Mouse (Mus musculus): ENCODE measurements at regions not wholly inside any gene's neighbourhood (a gene's known extent, or its start where the extent isn't known, plus 50 kb on each side); places are given as distances from the start of the nearest gene placed in this dataset.

- no peak overlapping the region for H3K9ac ChIP-seq (ENCODE audit: low read depth, low read length)
- H3K27ac ChIP-seq (ENCODE audit: low read depth, low read length) = no peak overlapping the region
- H3K36me3 ChIP-seq (ENCODE audit: control insufficient read depth, insufficient read depth, low read length) = no peaks in the 10 kb centered on the region
- H3K4me3 ChIP-seq (ENCODE audit: low read depth, low read length) = no peak overlapping the region
- H3K4me1 ChIP-seq (replicated peaks; ENCODE audit: control insufficient read depth, insufficient read depth, low read length) = no peaks in the 10 kb centered on the region
- H3K9me3 ChIP-seq (ENCODE audit: control insufficient read depth, low read length) = no peaks in the 10 kb centered on the region
- ATAC-seq (replicated peaks; ENCODE audit: low FRiP score) (no peak), DNase-seq (ENCODE audit: low spot score) (no peak)
- no peaks in the 10 kb centered on the region for H3K27me3 ChIP-seq (replicated peaks; ENCODE audit: control insufficient read depth, insufficient read depth, low read length)
- no peak overlapping the region for H3K4me2 ChIP-seq
- WGBS = 78% methylated on average over 3 of the region's 3 CpGs
These were observed 145.7 kb upstream of the Cdh13 start for GRCm38 (mm10) chr8:118137846-118138245.

- no peaks in the 10 kb centered on the region for H3K27me3 ChIP-seq (replicated peaks; ENCODE audit: control insufficient read depth, insufficient read depth, low read length)
- H3K9me3 ChIP-seq (ENCODE audit: control insufficient read depth, low read length) = 0 out of 2 replicates have a peak, but pooled peaks cover 3% of the 10 kb centered on the region
- H3K4me3 ChIP-seq (ENCODE audit: low read depth, low read length) = no peak overlapping the region
- no peaks in the 10 kb centered on the region for H3K4me1 ChIP-seq (replicated peaks; ENCODE audit: control insufficient read depth, insufficient read depth, low read length)
- ATAC-seq (replicated peaks; ENCODE audit: low FRiP score) = no peak
- no peak overlapping the region for H3K9ac ChIP-seq (ENCODE audit: low read depth, low read length)
- no peaks in the 10 kb centered on the region for H3K36me3 ChIP-seq (ENCODE audit: control insufficient read depth, insufficient read depth, low read length)
- no peak overlapping the region for H3K4me2 ChIP-seq
- DNase-seq (ENCODE audit: low spot score) = no peak
- 72% methylated on average over 7 of the region's 7 CpGs for WGBS
- H3K27ac ChIP-seq (ENCODE audit: low read depth, low read length) = no peak overlapping the region
These were observed 158.5 kb upstream of the Cdh13 start for GRCm38 (mm10) chr8:118124993-118125392.

GRCm38 (mm10) chr8:118114253-118114652 is 169.3 kb upstream of the Cdh13 start:
- Histone ChIP-seq H3K4me1 (replicated peaks; ENCODE audit: control insufficient read depth, insufficient read depth, low read length) (no peaks in the 10 kb centered on the region), H3K27ac (ENCODE audit: low read depth, low read length) (no peak overlapping the region), H3K27me3 (replicated peaks; ENCODE audit: control insufficient read depth, insufficient read depth, low read length) (no peaks in the 10 kb centered on the region), H3K4me2 (no peak overlapping the region), H3K4me3 (ENCODE audit: low read depth, low read length) (no peak overlapping the region), H3K9ac (ENCODE audit: low read depth, low read length) (no peak overlapping the region), H3K9me3 (ENCODE audit: control insufficient read depth, low read length) (peaks cover 3% of the 10 kb centered on the region; the same call in 1 of the 2 replicates), H3K36me3 (ENCODE audit: control insufficient read depth, insufficient read depth, low read length) (no peaks in the 10 kb centered on the region)
- ATAC-seq (replicated peaks; ENCODE audit: low FRiP score) (no peak), DNase-seq (ENCODE audit: low spot score) (no peak)
- WGBS = 67% methylated on average over 8 of the region's 8 CpGs

- WGBS = 82% methylated on average over 14 of the region's 14 CpGs
- H3K4me1 ChIP-seq (replicated peaks; ENCODE audit: control insufficient read depth, insufficient read depth, low read length) = no peaks in the 10 kb centered on the region
- H3K4me2 ChIP-seq = no peak overlapping the region
- DNase-seq (ENCODE audit: low spot score) (no peak), ATAC-seq (replicated peaks; ENCODE audit: low FRiP score) (no peak)
- no peaks in the 10 kb centered on the region for H3K36me3 ChIP-seq (ENCODE audit: control insufficient read depth, insufficient read depth, low read length)
- H3K9me3 ChIP-seq (ENCODE audit: control insufficient read depth, low read length) = no peaks in the 10 kb centered on the region
- no peak overlapping the region for H3K27ac ChIP-seq (ENCODE audit: low read depth, low read length)
- no peak overlapping the region for H3K9ac ChIP-seq (ENCODE audit: low read depth, low read length)
- H3K4me3 ChIP-seq (ENCODE audit: low read depth, low read length) = no peak overlapping the region
- H3K27me3 ChIP-seq (replicated peaks; ENCODE audit: control insufficient read depth, insufficient read depth, low read length) = no peaks in the 10 kb centered on the region
These were observed 179.0 kb upstream of the Cdh13 start for GRCm38 (mm10) chr8:118104464-118105050.

- no peak for DNase-seq (ENCODE audit: low spot score)
- no peak for ATAC-seq (replicated peaks; ENCODE audit: low FRiP score)
- Histone ChIP-seq H3K4me3 (ENCODE audit: low read depth, low read length) (no peak overlapping the region), H3K36me3 (ENCODE audit: control insufficient read depth, insufficient read depth, low read length) (no peaks in the 10 kb centered on the region), H3K27ac (ENCODE audit: low read depth, low read length) (no peak overlapping the region), H3K9me3 (ENCODE audit: control insufficient read depth, low read length) (no peaks in the 10 kb centered on the region), H3K4me2 (no peak overlapping the region), H3K9ac (ENCODE audit: low read depth, low read length) (no peak overlapping the region), H3K27me3 (replicated peaks; ENCODE audit: control insufficient read depth, insufficient read depth, low read length) (no peaks in the 10 kb centered on the region), H3K4me1 (replicated peaks; ENCODE audit: control insufficient read depth, insufficient read depth, low read length) (no peaks in the 10 kb centered on the region)
- 81% methylated on average over 8 of the region's 8 CpGs for WGBS
These were observed 182.2 kb upstream of the Cdh13 start for GRCm38 (mm10) chr8:118101346-118101745.

- Histone ChIP-seq H3K36me3 (ENCODE audit: control insufficient read depth, insufficient read depth, low read length) (no peaks in the 10 kb centered on the region), H3K4me1 (replicated peaks; ENCODE audit: control insufficient read depth, insufficient read depth, low read length) (no peaks in the 10 kb centered on the region), H3K9me3 (ENCODE audit: control insufficient read depth, low read length) (no peaks in the 10 kb centered on the region), H3K27me3 (replicated peaks; ENCODE audit: control insufficient read depth, insufficient read depth, low read length) (no peaks in the 10 kb centered on the region), H3K27ac (ENCODE audit: low read depth, low read length) (no peak overlapping the region), H3K4me2 (no peak overlapping the region), H3K4me3 (ENCODE audit: low read depth, low read length) (no peak overlapping the region), H3K9ac (ENCODE audit: low read depth, low read length) (no peak overlapping the region)
- WGBS = 50% methylated on average over 5 of the region's 5 CpGs
- DNase-seq (ENCODE audit: low spot score) (no peak), ATAC-seq (replicated peaks; ENCODE audit: low FRiP score) (no peak)
These were observed 220.8 kb upstream of the Cdh13 start for GRCm38 (mm10) chr8:118062736-118063135.

- no peak overlapping the region for H3K4me2 ChIP-seq
- H3K9me3 ChIP-seq (ENCODE audit: control insufficient read depth, low read length) = peaks cover 2% of the 10 kb centered on the region; the same call in 1 of the 2 replicates
- H3K4me3 ChIP-seq (ENCODE audit: low read depth, low read length) = no peak overlapping the region
- H3K4me1 ChIP-seq (replicated peaks; ENCODE audit: control insufficient read depth, insufficient read depth, low read length) = no peaks in the 10 kb centered on the region
- 80% methylated on average over 6 of the region's 6 CpGs for WGBS
- ATAC-seq (replicated peaks; ENCODE audit: low FRiP score) (no peak), DNase-seq (ENCODE audit: low spot score) (no peak)
- H3K36me3 ChIP-seq (ENCODE audit: control insufficient read depth, insufficient read depth, low read length) = no peaks in the 10 kb centered on the region
- no peak overlapping the region for H3K9ac ChIP-seq (ENCODE audit: low read depth, low read length)
- H3K27me3 ChIP-seq (replicated peaks; ENCODE audit: control insufficient read depth, insufficient read depth, low read length) = no peaks in the 10 kb centered on the region
- no peak overlapping the region for H3K27ac ChIP-seq (ENCODE audit: low read depth, low read length)
These were observed 226.8 kb upstream of the Cdh13 start for GRCm38 (mm10) chr8:118056781-118057180.

- DNase-seq (ENCODE audit: low spot score) (no peak), ATAC-seq (replicated peaks; ENCODE audit: low FRiP score) (no peak)
- Histone ChIP-seq H3K9ac (ENCODE audit: low read depth, low read length) (no peak overlapping the region), H3K4me2 (no peak overlapping the region), H3K9me3 (ENCODE audit: control insufficient read depth, low read length) (peaks cover 2% of the 10 kb centered on the region; the same call in 1 of the 2 replicates), H3K36me3 (ENCODE audit: control insufficient read depth, insufficient read depth, low read length) (no peaks in the 10 kb centered on the region), H3K4me3 (ENCODE audit: low read depth, low read length) (no peak overlapping the region), H3K27me3 (replicated peaks; ENCODE audit: control insufficient read depth, insufficient read depth, low read length) (no peaks in the 10 kb centered on the region), H3K27ac (ENCODE audit: low read depth, low read length) (no peak overlapping the region), H3K4me1 (replicated peaks; ENCODE audit: control insufficient read depth, insufficient read depth, low read length) (no peaks in the 10 kb centered on the region)
- WGBS = 68% methylated on average over 5 of the region's 5 CpGs
These were observed 228.0 kb upstream of the Cdh13 start for GRCm38 (mm10) chr8:118055536-118055935.

- peaks cover 2% of the 10 kb centered on the region; the same call in 1 of the 2 replicates for H3K9me3 ChIP-seq (ENCODE audit: control insufficient read depth, low read length)
- no peak overlapping the region for H3K27ac ChIP-seq (ENCODE audit: low read depth, low read length)
- H3K27me3 ChIP-seq (replicated peaks; ENCODE audit: control insufficient read depth, insufficient read depth, low read length) = no peaks in the 10 kb centered on the region
- no peak for DNase-seq (ENCODE audit: low spot score)
- no peak for ATAC-seq (replicated peaks; ENCODE audit: low FRiP score)
- H3K4me3 ChIP-seq (ENCODE audit: low read depth, low read length) = no peak overlapping the region
- H3K9ac ChIP-seq (ENCODE audit: low read depth, low read length) = no peak overlapping the region
- H3K4me2 ChIP-seq = no peak overlapping the region
- H3K36me3 ChIP-seq (ENCODE audit: control insufficient read depth, insufficient read depth, low read length) = no peaks in the 10 kb centered on the region
- H3K4me1 ChIP-seq (replicated peaks; ENCODE audit: control insufficient read depth, insufficient read depth, low read length) = no peaks in the 10 kb centered on the region
- 91% methylated on average over 3 of the region's 3 CpGs for WGBS
These were observed 233.1 kb upstream of the Cdh13 start for GRCm38 (mm10) chr8:118050386-118050785.
